Comparison of ENCODE assay signal across 26 mouse cellular contexts in the genomic region with DNA sequence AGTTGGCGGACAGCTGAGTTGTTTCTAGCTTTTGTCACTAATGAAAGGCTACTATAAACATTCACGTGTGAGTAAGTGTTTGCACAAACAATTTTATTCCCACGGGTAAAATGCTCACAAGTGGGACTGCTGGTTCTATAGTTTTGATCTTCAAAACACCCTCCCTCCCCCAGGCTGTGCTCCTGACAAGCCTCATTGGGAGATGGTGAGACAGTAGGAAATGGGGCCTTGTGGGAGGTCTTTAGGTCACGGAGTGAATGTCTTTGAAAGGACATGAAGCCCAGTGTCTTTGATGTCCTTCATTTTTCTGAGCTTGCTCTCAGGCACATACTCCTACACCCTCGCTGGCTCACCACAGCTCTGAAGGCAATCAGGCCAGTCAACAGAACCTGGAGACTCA.
DNase-seq lines count a peak whose midpoint lies in the region; ATAC-seq and TF ChIP-seq lines count a peak whose summit lies in the region.
"Had no signal": no experiment of that assay in that cellular context is flagged by ENCODE, and none has a peak within 500 bp of the region (broad histone marks: within the 10 kb centered on the region; RNA-seq: fewer than 3 reads in every experiment).

No protein-coding gene starts in this region.

- no peak overlapping the region for H3K4me2 ChIP-seq in lung, embryonic 15.5 days
- H3K4me2 ChIP-seq: forebrain, embryonic 13.5 days; heart, embryonic 12.5 days; heart, embryonic 15.5 days; hindbrain, embryonic 13.5 days had no signal

- no peak for TF ChIP-seq POLR2A in lung, adult 2 months (IDR thresholded peaks at IDR 0.05; ENCODE audit: borderline replicate concordance, extremely low read depth, low read depth, low read length)

- TF ChIP-seq CTCF in lung, adult 2 months (IDR thresholded peaks at IDR 0.05; ENCODE audit: insufficient read depth, low read length): no peak

- DNase-seq in lung, postnatal 25 days (ENCODE audit: low spot score): no peak
- DNase-seq in lung, postnatal 10 days: peak; percentile 19
- DNase-seq in lung, adult 2 months: no peak
- DNase-seq: adrenal gland, adult 2 months; adrenal gland, postnatal 14 days; cerebellum, adult 11 months; cerebellum, adult 2 months; cerebellum, adult 9-11 months; cerebellum, postnatal 25 days; embryo, embryonic 11 days; gastrocnemius, adult 2 months; gastrocnemius, postnatal 14 days; heart, postnatal 10 days; heart, postnatal 36 days had no signal

- WGBS in lung, embryonic 15.5 days: 33% methylated on average over 5 of the region's 5 CpGs
- WGBS in lung, adult 2 months: 50% methylated on average over 5 of the region's 5 CpGs

- 0 out of 2 replicates have a peak, but pooled peaks cover 6% of the 10 kb centered on the region for H3K4me1 ChIP-seq in lung, embryonic 15.5 days
- no peaks in the 10 kb centered on the region; the same call in 1 of the 2 replicates for H3K4me1 ChIP-seq in lung, adult 2 months (ENCODE audit: control insufficient read depth, insufficient read depth, low read length)
- H3K4me1 ChIP-seq: hindbrain, embryonic 13.5 days had no signal

- H3K9ac ChIP-seq in lung, embryonic 15.5 days: no peak overlapping the region
- H3K9ac ChIP-seq: forebrain, embryonic 13.5 days; heart, embryonic 12.5 days; heart, embryonic 15.5 days; hindbrain, embryonic 13.5 days had no signal

- no peak overlapping the region for H3K4me3 ChIP-seq in lung, embryonic 15.5 days
- no peak overlapping the region for H3K4me3 ChIP-seq in lung, adult 2 months (replicated peaks; ENCODE audit: extremely low read depth, low read depth, low read length)
- H3K4me3 ChIP-seq: forebrain, embryonic 10.5 days; forebrain, embryonic 13.5 days; gastrocnemius, adult 2 months; heart, embryonic 12.5 days; heart, embryonic 15.5 days; hindbrain, embryonic 10.5 days; hindbrain, embryonic 13.5 days had no signal

- H3K9me3 ChIP-seq in lung, embryonic 15.5 days: no peaks in the 10 kb centered on the region
- H3K9me3 ChIP-seq: forebrain, embryonic 10.5 days; forebrain, embryonic 13.5 days; heart, embryonic 12.5 days; heart, embryonic 15.5 days; hindbrain, embryonic 10.5 days; hindbrain, embryonic 13.5 days had no signal

- no peaks in the 10 kb centered on the region for H3K27me3 ChIP-seq in lung, embryonic 15.5 days
- H3K27me3 ChIP-seq: forebrain, embryonic 13.5 days; heart, embryonic 12.5 days; heart, embryonic 15.5 days; hindbrain, embryonic 13.5 days had no signal

- H3K36me3 ChIP-seq in lung, embryonic 15.5 days: no peaks in the 10 kb centered on the region
- H3K36me3 ChIP-seq: forebrain, embryonic 10.5 days; heart, embryonic 12.5 days; heart, embryonic 15.5 days; hindbrain, embryonic 10.5 days; hindbrain, embryonic 13.5 days had no signal

- ATAC-seq in lung, embryonic 15.5 days (ENCODE audit: borderline replicate concordance, extremely low read depth, low FRiP score, low TSS enrichment): peak; percentile 31; the same call in 1 of the 2 replicates
- ATAC-seq in megakaryocyte progenitor cell, adult 5-6 weeks (replicated peaks; ENCODE audit: poor library complexity): 0 out of 2 replicates have a peak, but pooled peaks have one; percentile 33
- ATAC-seq in inflammation-experienced regulatory T-cells, adult 6 months: no peak
- ATAC-seq: CD4-positive, CD25-positive, alpha-beta regulatory T cell, adult 4 months; forebrain, embryonic 13.5 days; forebrain, embryonic 16.5 days; hindbrain, embryonic 16.5 days had no signal

- no peak overlapping the region for H3K27ac ChIP-seq in lung, embryonic 15.5 days
- H3K27ac ChIP-seq: forebrain, embryonic 10.5 days; forebrain, embryonic 13.5 days; gastrocnemius, adult 2 months; heart, embryonic 15.5 days; hindbrain, embryonic 10.5 days; hindbrain, embryonic 13.5 days had no signal
